Mouse (Mus musculus) megakaryocyte-erythroid progenitor cell, adult 5-6 weeks (primary cell): ENCODE data around the gene Qrsl1. TPM values are rescaled to one million over a fixed set of nuclear protein-coding genes. Genes with fewer than 3 reads are reported as not detected.
"Not testable (repeated sequence)": the region's sequence is repeated elsewhere in the genome, so short reads cannot be mapped to it uniquely, and the experiment has no call there.

ENCODE experiments used
- ATAC-seq: replicated peaks from 2 replicates; pipeline ENCODE4 v1.8.0; 2016; ENCODE audit warnings: mild to moderate bottlenecking, inconsistent platforms; ENCODE audit not compliant: severe bottlenecking, poor library complexity, low FRiP score, low TSS enrichment
- total RNA-seq, 2 experiments: library from RNA; stranded (forward) in 1 of 2; stranded (reverse) in 1 of 2; fragments of 200-1000, 215-1000 nt in 1 of 2; fragments of >200 nt in 1 of 2; fragmentation: Nextera tagmentation in 1 of 2; gene quantifications; 2 replicates each; pipeline ENCODE4 v1.2.3; 2014 to 2017

The Qrsl1 gene
- total RNA-seq (2014; fragmentation: Nextera tagmentation) (15.3 and 30.8 TPM in 2 replicates), total RNA-seq (2017) (9.3 and 14.6 TPM in 2 replicates)

DNA sequence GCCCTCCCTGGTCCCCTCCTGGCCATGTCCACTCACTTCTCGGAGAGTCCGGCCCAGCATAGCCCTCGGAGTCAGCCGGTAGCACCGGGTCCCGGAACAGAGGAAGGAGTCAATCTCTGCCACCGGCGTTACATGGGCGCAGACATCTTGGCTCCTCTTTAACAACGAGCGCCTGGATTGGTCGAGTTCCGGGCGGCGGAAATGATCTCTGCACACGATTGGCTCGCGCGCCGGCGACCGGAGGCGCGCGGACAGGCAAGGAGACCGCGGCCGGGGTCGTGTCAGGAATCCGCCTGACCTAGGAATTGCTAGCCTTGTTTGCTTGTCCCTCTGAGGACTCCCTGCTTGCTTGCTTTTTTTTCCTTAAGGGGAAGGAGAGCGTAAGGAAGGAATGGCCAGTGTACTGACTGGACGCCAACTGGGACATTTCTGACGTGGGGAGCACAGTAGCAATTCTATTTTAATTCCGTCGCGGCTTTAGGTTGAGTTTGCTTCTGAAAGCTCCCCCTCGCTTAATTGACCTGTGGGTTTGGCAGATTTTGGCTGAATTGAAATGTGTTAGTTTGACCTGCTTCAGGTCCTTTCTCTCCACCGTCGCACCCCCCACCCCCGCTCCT lies at the start of gene Qrsl1, which contains the start of gene Rtn4ip1:
Gene Qrsl1, minus strand, starts transcription at position 168 of the 617 bp plus-strand sequence.
Gene Rtn4ip1, plus strand, starts transcription at position 230 of the 617 bp plus-strand sequence.
- peak; percentile 95 for ATAC-seq

- no peak for ATAC-seq
Observed at GRCm38 (mm10) chr10:43945435-43945834, 43.9 kb upstream of the Qrsl1 start.

DNA sequence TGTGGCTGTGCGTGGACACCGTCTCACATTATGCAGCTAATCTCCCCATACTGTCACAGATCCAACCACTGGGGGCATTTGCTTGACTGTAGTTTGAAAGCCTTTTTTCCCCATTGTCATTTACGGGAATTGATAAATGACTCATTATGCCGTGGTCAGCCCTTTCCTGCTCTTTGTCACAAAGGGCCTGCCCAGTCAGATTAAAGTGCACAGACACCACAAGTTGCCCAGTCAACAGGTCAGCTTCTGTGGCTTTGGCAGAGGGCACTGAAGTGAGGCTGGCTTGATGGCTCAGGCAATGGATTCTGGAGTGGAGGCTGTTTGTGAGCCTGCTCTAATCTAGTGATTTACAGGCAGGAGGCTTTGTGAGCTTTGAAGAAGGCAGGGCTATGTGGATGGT lies 42.2 kb upstream of the Qrsl1 start:
- no peak for ATAC-seq

GRCm38 (mm10) chr10:43939136-43939662 lies 37.7 kb upstream of the Qrsl1 start:
- ATAC-seq, result no peak

DNA sequence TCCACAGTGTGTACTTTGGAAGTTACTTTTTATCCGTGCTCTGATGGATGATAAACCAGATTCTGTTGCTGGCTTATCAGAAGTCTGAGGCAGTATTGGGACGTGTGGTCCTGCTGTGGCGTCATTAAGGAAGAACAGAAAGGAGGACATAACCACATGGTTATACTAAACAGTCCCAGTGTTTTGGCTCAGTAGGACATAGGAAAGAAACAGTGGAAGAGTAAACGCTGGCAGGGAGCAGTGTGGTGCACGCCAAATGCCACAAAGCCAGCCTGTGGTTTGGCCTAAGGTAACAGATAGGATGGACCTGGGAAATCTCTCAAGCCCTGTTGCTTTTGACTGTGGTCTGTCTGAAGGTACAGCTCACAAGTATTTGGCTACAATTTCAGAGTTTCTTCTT lies 27.1 kb upstream of the Qrsl1 start:
- no peak for ATAC-seq

- ATAC-seq, result 0 out of 2 replicates have a peak, but pooled peaks have one; percentile 44
Observed at GRCm38 (mm10) chr10:43927736-43928135, 26.2 kb upstream of the Qrsl1 start.

DNA sequence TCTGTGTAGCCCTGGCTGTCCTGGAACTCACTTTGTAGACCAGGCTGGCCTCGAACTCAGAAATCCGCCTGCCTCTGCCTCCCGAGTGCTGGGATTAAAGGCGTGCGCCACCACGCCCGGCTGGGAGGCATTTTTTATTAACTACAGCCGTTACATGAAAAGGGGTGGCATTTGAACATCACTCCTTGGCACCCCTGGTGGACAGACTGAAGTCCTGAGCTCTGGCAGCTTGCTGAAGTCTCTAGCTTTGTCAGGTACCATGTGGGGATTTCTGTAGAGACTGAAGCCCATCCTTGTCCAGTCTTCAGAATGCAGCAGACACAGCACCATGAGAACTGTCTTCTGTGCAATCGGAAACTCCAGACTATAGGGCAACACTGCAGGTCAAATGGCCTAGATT lies 24.2 kb upstream of the Qrsl1 start:
- ATAC-seq, result not testable (repeated sequence)

DNA sequence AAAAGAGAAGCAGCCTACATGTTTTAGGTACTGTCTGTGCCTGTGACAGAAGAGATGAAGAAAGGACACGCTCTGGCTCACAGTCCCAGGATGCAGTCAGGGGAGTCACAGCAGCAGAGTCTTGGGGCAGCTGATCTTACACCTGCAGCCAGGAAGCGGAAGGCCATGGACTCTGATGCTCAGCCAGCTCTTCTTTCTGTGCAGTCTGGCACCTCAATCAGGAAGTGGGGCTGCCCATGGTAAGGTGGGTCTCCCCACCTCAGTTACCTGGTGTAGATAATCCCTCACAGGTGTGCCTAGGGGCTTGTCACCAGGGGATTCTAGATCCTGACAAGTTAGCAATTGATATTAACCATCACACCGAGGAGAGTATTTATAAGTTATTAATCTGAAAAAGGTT lies 21.6 kb upstream of the Qrsl1 start:
- no peak for ATAC-seq

DNA sequence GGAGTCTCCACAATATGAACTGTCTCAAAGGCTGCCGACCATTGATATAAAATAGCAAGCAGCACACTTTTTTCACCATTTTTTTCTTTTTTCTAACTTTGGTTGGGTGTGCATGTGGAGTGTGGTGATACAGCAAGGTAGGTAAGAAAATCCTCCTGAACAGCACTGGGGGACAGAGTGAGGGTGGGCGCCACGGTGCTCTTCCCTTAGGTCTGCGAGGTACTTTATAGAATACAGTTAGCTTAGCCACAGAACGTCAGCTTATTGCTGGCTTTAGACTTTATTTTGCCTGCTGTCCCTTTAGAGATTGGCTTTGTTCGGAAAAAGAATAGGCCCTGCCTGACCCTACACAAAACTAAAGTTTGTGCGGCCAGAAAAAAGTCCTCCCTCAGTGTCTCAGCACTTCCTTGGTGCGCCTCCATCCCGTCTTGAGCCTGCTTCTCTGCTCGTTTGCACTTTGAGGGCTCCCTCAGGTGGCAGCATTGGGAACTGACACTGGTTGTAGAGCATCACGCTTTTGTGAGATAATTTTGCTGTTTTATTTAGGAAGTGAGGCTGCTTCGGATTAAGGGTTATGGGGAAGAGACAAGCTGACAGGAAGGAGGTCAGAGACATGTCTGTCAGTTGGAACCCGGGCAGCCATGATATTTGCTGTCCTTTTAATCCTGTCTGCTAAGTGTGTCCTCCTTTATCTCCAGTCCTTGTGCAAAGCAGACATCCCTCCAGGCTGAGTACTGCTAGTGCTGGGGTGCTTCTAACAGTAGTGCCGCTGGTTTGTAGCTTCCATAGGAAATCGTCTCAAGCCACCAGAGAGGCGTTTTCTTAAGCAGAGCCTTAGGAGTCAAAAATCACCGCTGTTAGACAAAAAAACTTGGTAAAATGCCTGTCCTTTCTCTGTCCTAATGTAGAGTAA lies 17.4 kb upstream of the Qrsl1 start:
- ATAC-seq, result peak; percentile 88

GRCm38 (mm10) chr10:43916737-43917136 lies 15.2 kb upstream of the Qrsl1 start:
- ATAC-seq, result no peak

GRCm38 (mm10) chr10:43916181-43916580 lies 14.6 kb upstream of the Qrsl1 start:
- ATAC-seq, result no peak

- no peak for ATAC-seq
Observed at GRCm38 (mm10) chr10:43912236-43912635, 10.7 kb upstream of the Qrsl1 start.

DNA sequence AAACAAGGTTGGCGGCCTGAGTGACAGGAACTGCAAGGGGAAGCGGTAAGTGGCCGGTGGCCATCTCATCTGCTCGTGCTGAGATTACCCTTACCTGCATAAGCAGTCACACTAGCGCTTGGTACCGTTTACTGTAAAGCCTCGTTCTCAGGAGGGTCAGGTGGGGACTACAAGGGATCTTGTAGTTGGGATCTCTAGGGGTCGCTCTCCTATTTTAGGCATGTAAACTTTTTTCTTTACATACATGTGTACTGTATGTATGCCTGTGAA lies 9.3 kb upstream of the Qrsl1 start:
- peak; percentile 69 for ATAC-seq

DNA sequence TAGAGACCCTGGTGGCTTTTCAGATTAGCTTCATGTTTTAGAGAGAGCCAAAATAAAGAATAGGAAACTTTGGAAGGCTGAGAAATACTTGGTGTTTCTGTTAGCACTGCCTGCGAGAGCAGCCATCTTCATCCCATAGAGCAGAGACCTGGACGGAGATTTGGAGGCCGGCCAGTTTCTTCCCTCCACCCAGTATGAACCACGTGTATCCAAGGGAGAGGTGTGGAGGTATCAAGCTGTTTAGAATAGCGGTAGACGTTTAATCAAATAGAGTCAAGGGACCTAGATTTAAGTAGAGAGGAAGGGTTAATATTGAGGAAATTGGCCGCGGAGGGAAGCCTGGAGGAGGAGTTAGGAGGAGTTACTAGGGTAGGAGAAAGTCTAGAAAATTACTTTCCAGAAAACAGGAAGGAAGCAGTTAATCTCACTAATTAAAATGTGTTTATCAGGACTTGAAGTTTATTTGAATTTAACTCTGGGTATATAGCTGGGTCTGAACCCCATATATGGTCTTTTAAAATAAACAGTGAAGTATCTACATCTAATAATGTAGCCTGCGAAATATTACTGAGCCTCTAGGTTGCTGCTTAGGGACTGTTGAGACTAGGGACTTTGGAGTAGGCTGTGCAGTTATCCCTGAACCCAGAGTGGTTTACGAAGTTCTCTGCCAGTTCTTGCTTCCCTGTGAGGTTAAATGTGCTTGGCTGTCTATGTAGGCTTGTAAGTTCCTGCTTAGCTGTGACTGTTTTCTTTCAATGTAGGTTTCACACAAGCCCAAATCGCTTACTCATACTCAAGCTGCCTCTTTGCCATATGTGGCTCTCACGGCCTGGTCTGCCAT lies 8.7 kb upstream of the Qrsl1 start:
- 0 out of 2 replicates have a peak, but pooled peaks have one; percentile 20 for ATAC-seq

DNA sequence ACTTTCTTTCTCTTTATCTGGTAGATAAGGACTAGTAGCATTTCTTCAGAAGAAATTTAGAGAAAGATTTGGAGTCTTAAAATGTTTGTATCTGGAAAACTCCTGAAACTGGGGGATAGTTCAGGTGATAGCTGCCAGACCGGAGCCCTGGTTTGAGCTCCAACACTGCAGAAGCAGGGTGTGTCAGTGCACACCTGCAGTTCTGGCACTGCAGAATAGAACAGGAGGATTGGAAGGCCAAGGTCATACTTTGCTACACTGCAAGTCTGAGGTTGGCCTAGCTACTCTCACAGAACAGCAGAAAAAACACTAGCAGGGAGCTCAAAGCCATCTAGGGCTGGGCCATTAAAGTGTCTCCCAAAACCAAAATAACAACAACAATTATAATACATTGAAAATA lies 3.0 kb upstream of the Qrsl1 start:
- no peak for ATAC-seq

- peak; percentile 48 for ATAC-seq
Observed at GRCm38 (mm10) chr10:43900883-43901570, 518 bp downstream of the Qrsl1 start.

- no peak for ATAC-seq
Observed at GRCm38 (mm10) chr10:43898276-43898675, 3.3 kb downstream of the Qrsl1 start.

DNA sequence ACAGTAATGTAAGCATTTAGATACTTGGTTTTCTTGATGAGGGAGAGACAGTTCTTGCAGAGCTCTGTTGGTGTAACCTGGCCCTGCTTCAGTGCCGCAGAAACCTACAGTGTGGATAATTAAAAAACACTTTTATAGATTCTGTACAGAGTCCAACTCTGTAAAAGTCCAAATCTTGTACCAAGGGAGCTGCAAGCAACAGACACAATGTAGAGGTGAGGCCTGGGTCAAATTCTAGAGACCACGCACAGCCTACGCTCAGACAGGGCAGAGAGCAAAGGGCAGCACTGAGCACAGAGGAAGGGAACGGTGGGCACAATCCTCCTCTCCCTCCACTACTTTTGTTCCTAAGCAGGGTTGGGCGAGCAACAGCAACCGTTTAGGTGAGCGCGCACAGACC lies 5.5 kb downstream of the Qrsl1 start:
- ATAC-seq, result no peak

- ATAC-seq, result no peak
Observed at GRCm38 (mm10) chr10:43892971-43893370, 8.6 kb downstream of the Qrsl1 start.
